Mouse (Mus musculus) common myeloid progenitor, adult 5-6 weeks (primary cell): Measurements from ENCODE around the gene Gins3. TPM values are rescaled to one million over a fixed set of nuclear protein-coding genes. Genes with fewer than 3 reads are reported as not detected.
"Not testable (repeated sequence)": the region's sequence is repeated elsewhere in the genome, so short reads cannot be mapped to it uniquely, and the experiment has no call there.

Experiments
- ATAC-seq: replicated peaks from 2 replicates; pipeline ENCODE4 v1.8.0; 2016; ENCODE audit warnings: low read depth, mild to moderate bottlenecking, moderate TSS enrichment, inconsistent platforms; ENCODE audit not compliant: poor library complexity, severe bottlenecking
- total RNA-seq: library from RNA; stranded (forward); fragments of 200-1000, 187-1606 nt; gene quantifications from 2 replicates; pipeline ENCODE4 v1.2.3, GENCODE M21; 2017

The Gins3 gene
- total RNA-seq: 18.0 and 19.5 TPM in 2 replicates

DNA sequence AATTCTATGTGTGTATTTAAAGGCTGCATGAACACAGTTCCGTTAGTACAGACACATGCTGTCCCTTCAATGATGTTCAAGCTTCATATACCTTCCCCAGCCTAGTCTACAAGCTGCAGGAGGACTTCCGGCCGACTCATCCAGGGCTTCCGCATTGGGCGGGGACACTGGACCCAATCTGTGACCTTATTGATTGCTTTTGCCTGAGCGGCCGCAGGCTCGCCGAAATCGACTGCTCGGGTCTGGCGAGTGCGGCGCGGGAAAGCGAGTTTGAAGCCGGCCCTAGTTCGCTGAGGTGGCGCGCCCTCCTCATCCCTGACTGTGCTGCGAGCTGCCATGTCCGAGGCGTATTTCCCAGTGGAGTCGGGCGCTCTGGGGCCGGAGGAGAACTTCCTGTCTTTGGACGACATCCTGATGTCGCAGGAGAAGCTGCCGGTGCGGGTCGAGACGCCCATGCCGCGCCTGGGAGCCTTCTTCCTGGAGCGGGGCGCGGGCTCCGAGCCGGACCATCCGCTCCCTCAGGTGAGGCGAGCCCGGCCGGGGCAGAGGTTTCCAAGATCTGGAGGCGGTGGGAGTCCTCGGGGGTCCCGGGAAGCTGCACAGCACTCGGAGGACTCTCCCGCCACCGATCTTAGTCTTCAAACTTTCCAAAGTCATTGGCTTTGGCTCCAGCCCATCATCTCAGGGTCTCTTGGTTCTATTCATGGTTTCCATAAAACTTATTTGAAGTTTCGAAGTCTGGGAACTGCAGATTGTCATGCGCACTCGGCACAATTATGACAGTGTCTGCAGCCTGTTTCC, at the start of gene Gins3:
Gins3 (plus strand) TSS at position 192 of the 801 bp plus-strand sequence.
- peak; percentile 97 for ATAC-seq

DNA sequence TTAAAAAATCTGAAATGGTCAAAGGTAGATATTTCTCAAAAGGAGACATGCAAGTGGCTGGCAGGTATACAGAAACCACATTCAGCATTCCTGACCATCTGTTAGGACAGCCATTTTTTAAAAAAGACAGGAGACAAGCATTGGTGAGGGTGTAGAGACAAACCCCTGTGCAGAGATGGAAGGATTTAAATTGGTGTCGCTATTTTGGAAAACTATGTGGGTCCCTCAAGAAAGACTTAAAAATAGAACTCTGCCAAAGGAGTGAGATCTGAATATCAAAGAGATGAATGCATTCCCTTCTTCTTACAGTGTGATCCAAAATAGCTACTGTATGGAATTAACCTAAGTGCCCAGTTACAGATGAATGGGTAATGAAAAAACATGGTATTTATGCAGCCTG, 45.9 kb upstream of the Gins3 start:
- ATAC-seq: no peak

DNA sequence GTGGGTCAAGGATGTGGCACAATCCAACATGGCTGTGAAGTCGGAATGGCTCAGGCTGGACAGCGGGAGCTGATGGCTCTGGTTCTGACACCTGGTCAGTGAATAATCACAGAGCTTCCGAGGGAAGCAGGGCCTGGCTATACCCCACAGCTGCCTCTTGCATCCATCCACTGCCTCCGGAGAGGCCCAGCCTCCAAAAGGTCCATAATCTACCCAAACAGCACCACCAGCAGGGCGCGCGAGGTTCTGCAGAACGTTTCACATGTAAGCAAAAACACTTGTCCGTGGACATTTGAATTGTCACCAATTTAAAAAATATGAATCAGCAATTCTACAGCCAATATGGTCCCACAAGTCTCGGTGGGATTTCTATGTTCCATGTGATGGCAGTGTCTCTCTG, 44.0 kb upstream of the Gins3 start:
- no peak for ATAC-seq

DNA sequence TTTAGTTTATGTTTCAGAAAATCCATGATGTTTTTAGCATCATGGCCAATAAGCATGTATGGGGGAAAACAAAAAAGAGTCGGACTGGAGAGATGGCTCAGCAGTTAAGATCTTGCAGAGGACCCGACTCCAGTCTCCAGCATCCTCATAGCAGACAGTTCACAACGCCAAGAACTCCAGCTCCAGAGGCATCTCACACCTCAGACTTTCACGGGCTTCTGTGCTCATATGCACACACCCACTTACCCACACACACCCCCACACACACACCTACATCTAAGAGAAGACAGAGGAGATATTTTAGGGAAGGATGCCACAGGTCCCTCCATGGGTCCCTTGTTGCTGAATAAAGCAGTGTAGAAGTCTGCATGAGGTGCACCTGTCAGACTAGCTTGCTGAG, 42.7 kb upstream of the Gins3 start:
- ATAC-seq: no peak

DNA sequence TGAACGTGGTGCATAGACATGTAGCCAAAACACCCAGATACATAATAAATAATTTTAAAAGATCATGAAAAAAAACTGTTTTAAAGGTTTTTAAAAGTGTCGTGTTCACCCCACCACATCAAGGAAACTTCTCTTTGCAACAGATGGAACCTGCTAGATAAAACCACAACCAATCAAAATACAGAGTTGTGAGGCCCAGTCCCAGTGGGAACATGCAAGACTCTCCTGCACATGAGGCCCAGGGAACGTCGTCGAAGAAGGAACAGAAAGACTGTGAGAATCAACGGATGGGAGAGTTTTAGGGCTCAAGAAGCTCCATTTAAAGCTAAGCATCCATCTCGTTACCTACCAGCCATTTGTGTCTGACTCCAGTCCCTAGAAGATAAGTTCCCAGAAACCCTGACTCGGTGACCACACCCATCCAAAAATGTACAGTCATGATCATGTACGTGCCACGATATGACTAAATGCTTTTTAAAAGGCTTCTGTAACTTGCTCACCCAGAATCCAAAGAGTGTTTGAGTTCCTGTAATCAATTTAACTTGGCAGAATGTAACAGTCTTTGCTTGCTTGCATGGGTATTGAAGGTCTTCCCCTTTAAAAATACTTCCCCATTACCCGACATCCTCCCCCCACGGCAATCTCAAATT, 41.0 kb upstream of the Gins3 start:
- peak; percentile 71 for ATAC-seq

DNA sequence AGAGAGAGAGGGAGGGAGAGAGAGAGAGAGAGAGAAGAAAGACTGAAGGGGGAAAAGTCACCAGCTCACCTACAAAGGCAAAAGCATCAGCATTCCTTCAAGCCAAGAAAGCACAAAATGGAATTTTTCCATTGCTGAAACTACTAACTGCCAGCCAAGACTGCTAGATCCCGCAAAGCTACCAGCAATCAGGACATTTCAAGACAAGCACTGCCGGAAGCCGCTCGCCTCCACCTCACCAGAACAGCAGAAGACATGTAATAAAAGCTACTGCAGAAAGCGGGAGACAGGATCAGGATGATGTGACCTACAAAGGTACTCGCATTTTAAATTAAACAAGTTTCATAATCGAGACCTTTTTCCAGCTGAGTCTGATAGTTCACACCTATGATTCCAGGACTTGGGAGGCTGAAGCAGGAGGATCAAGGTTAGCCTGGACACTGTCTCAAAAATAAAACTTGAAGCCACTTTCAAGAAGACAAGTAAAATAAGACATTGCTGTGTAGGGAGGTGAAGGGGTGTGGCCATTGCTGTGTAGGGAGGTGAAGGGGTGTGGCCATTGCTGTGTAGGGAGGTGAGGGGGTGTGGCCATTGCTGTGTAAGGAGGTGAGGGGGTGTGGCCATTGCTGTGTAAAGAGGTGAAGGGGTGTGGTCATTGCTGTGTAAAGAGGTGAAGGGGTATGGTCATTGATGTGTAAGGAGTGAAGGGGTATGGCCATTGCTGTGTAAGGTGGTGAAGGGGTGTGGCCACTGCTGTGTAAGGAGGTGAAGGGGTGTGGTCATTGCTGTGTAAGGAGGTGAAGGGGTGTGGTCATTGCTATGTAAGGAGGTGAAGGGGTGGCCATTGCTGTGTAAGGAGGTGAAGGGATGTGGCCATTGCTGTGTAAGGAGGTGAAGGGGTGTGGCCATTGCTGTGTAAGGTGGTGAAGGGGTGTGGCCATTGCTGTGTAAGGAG, 39.5 kb upstream of the Gins3 start:
- ATAC-seq: peak; percentile 35; the same call in 1 of the 2 replicates

DNA sequence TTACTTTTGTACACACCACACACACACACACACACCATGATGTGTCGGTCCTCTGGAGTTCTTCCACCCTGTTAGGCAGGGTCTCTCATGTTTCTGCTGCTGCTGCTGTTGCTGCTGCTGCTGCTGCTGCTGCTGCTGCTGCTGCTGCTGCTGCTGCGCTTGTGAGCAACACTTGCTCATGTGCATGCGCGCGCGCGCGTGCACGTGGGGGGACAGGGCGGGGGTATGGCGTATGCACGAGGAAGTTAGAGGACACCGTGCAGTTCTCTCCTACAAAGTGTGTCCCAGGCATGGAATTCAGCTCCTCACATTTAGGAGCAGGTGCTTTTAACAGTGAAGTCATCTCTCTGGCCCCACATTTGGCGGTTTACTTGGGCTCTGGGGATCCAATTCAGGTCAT, 38.1 kb upstream of the Gins3 start:
- ATAC-seq: no peak

DNA sequence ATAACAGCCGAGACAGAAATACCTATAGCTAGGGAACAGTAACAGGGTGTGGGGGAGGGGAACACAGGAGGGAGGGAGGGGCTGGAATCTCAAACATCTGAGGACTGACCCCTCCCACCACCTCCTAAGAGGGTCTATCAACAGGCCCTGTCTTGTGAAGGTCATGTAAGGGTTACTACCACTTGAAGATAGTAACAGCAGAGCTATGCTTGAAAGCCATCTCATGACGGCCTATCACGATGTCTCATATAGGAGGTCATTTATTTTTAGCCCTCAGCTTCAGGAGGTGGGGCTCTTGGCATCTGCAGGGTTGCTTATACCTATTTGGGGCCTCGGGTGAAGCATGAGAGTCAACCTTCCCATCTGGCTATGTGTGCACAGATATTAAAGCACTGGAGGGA, 36.4 kb upstream of the Gins3 start:
- ATAC-seq: no peak

DNA sequence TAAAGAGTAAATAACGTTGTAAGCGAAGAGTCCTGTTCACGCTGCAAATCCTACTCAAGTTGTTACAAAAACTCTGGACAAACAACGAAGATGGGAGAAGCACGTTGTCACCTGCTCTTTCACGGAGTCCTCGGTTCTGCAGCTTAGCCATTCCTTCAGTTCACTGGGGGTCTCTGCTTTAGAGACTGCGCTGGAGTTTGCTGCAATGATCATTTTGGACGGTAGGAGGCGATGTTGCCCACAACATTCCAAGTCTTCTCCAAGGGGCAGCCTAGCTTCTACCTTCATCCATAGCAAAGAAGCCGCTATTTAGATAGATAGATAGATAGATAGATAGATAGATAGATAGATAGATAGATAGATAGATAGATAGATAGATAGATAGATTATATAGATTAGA, 33.4 kb upstream of the Gins3 start:
- peak; percentile 72 for ATAC-seq

DNA sequence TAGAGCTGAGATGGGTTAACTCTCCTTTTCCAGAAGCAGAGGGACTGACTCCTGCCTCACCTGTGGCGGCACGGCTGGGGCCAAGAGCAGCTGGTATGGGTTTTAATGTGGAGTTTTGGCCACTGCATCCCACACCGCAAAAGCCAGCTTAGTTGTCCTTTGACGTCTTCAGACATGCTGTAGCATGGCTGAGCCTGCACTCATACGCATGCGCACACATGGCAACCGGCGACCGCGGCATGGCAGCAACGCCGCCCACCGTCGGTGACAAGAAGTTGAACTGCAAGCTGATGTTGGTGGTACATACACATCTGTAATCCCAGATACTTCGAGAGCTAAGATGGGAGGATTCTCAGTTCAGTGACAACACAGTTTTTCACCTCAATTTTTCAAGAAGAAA, 31.9 kb upstream of the Gins3 start:
- ATAC-seq: no peak

DNA sequence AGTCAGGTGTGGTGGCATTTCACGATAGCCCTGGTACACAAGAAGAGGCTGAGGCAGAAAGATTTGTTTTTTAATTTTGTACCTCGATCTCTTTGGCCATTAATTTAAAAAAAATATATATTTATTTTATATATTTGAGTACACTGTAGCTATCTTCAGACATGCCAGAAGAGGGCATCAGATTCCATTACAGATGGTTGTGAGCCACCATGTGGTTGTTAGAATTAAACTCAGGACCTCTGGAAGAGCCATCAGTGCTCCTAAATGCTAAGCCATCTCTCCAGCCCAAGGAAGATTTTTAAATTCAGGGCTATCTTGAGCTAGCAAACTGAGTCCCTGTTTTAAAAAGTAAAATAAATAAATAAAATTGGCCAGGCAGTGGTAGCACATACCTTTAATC, 31.1 kb upstream of the Gins3 start:
- no peak for ATAC-seq

DNA sequence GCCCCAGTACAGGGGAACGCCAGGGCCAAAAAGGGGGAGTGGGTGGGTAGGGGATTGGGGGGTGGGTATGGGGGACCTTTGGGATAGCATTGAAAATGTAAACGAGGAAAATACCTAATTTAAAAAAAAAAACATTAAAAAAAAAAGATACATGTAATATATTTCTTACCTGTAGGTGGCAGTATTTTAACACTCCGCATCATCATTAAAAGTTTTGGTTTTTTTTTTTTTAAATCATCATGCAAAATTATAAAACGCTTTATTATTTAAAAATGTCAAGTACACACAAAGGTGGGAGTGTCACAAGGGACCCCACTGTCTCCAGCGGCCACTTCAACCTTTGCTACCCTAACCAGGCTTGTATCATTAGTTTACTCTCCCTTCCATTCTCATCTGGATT, 26.7 kb upstream of the Gins3 start:
- ATAC-seq: not testable (repeated sequence)

DNA sequence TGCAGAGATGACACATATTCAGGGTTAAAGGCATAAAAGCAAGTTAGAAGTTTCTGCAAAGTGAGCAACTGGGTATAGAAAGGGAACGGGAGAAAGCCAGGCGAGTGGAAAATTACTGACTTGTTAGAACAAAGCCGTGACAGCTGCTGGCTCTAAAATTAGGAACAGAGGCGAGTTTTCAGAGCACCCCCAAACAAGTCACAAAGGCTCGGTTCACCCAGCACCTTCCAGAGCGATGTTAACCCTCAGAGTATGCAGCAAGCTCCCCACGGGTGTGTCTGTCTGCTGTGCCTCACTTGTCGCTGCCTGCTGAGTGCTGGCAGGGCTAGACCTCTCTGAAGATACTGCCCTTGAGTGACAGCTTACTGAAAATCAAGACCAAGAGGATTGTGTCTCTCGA, 26.0 kb upstream of the Gins3 start:
- no peak for ATAC-seq

DNA sequence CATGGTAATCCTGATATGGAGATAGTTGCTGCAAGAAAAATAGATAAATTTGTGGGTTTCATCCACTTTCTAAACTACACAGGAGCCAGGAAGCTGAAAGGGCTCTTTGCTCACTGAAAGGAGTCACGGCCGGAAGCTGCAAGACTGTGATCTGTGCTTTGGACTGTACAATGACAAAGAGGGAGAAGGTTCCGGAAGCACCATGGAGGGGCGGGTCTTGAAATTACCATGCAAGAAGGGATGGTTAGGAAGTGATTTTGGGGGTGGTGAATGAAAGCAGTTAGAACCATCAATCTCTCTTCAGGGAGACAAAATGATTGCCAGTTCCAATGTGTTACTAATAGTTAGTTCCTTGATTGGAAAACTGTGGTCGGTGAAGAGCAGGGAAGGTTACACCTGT, 23.8 kb upstream of the Gins3 start:
- no peak for ATAC-seq

DNA sequence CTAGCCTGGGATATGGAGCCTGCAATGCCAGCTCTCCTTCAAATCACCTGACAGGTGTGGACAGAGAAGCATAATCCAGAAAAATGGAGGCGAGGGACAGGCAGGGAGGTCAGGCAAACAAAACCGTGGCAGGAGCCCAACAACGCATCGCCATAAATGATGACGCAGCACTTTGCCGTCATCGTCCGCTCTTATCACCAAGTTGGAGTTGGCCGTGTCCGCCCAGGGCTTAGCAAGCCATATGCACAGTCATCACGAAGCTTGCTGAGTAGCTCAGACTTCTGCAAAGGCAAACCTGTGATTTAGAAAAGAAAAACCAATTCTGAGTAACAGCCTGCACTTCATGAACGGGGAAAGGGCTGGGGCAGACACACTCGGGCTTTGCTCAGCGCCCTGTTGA, 22.5 kb upstream of the Gins3 start:
- ATAC-seq: peak; percentile 47; the same call in 1 of the 2 replicates

DNA sequence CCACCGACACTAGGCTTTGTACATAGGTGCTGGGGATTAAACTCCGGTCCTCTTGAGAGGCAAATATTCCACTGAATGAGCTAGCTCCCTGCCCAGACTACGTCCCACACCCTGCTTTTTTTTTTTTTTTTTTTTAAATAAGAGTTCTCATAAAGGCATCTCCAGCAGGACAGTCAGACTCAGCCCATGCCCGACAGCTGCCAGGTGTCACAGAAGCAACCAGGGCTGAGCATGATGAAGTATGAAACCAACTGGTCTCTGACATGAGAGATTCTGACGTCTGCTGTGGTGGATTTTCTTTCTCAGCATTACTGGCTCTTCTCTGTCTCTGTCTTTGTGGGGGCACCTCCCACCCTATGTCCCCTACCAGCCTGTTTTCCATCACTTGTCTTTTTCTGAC, 21.5 kb upstream of the Gins3 start:
- ATAC-seq: no peak

DNA sequence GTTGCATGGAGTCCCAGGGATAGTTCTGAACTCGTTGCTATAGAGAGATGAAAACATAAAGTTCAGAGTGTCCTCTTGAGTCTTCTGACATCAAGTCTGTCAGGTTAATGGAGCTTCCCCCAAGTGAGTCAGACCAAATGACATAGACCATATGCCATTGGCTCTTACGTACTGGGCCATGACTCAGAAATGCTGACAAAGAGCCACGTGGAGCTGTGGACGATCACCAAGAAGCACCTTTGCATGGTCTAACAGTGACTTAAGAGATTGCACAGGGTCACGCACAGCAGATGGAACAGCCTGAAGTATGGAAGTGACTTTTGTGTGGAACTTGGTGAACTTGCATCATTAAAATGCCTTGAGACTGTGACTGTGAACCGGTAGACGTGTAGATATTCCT, 16.9 kb upstream of the Gins3 start:
- ATAC-seq: no peak

DNA sequence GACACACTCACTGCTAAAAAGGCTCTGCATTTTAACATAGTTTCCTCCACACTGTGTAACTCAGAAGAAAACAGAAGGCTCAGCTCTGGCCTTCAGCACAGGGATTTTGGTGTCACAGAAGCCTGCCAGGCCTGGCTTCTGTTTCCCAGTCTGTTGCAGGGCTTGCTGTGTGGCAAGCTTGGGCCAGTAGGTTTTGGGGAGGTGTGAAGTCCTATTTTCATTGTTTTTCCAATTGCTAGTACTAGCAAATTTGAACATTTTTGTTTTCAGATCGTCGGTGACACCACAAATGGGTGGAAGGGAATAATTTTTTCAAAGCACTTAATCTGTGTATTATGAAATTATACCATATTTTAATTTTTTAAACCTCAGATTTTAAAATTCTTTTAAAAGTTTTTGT, 13.2 kb upstream of the Gins3 start:
- no peak for ATAC-seq

DNA sequence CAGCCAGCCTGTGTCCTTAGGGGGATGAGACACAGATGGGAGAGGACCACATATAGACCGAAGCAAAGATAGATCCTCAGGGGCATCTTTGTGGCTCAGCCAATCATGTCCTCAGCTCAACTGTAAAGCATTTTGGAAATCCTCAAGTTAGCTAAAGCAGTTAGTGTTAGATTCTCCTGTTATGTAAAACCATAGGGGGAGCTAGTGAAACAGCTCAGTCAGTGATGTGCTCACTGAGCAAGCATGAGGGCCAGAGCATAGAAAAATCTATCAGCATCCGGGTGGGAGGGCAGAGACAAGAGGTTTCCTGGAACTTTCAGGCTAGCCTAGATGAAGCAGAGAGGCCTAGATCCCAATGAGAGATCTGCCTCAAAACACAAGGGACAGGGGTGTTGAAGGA, 8.4 kb upstream of the Gins3 start:
- ATAC-seq: no peak

DNA sequence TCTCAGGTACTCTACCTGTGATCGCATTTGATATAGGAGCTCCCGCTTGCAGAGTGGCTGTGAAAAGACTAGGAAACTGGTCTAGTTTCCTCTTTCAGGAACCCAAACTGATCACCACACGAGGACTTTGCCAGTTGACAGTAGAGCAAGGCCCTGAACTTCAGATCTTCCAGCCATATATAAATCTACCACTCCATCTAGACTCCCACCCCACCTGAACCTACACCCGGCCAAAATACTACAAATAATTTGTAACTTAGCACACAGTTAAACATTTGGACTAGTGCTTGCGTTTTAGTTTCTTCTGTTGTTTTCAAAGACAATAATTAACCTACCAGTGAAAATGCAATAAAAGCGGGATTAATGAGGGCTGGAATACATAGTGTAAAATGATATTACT, 413 bp upstream of the Gins3 start:
- no peak for ATAC-seq

DNA sequence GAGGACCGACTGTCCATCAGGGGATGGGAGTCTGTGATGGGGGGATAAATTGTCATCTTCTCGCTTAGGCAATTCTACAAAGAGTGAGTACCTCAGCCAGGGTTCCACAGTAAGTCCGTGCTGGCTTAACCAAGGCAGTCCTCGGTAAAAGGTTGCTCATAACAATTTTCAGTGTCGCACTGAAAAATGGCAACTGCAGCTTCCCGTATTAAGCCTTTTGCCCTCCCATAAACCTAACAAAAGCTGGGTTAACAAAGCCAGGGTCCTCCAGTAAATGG, 749 bp downstream of the Gins3 start:
- no peak for ATAC-seq
